Mouse (Mus musculus) heart, postnatal 4 days (tissue): Measurements from ENCODE around the gene Exosc7. TPM values are rescaled to one million over a fixed set of nuclear protein-coding genes. Genes with fewer than 3 reads are reported as not detected.
A peak's percentile ranks its signal among the peaks of the same experiment; 100 is the strongest.

Experiments used
- DNase-seq: peaks from one replicate; pipeline ENCODE4 v3.0.0; 2021
- total RNA-seq, 2 experiments: library from RNA; stranded (reverse); gene quantifications; 2 replicates each; pipeline ENCODE4 v1.2.3; 2021

Exosc7 gene
- total RNA-seq, 2 experiments from 2014 or later: 36.3 to 36.9 TPM

- peak; percentile 80 for DNase-seq
Observed at GRCm38 (mm10) chr9:123138891-123139474, 26.0 kb downstream of the Exosc7 start.

DNA sequence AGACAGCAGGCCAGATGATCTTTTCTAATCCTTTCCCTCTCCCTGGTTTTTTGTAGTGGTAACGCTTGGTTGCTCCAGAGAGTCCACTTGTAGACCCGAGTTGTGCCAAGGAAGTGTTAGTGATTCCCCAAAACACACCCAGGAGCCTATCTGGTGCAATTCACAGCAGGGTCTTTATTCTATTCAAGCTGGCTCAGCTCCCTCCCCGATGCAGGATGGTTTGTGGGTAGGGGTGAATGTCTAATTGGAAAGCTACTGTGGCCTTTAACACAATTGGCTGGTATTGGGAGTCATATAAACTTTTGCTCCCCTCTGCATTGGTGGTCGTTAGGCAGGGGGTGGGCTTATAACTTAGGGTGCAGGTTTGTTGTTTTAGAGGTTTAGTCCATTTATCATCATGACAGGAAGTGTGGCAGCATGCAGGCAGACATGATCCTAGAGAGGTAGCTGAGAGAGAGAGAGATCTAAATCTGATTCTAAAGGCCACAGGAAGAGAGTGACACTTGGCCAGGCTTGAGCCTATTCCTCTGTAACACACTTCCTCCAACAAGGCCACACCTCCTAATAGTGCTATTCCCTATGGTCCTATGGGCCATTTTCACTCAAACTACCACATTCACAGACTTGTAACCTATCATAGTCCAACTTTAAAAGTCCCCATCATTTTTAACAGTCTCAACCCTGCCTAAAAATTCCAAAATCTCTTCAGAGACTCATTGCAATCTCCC lies 27.0 kb downstream of the Exosc7 start:
- DNase-seq: no peak

- DNase-seq: peak; percentile 48
Observed at GRCm38 (mm10) chr9:123148430-123148829, 35.4 kb downstream of the Exosc7 start.

- DNase-seq: peak; percentile 73
Observed at GRCm38 (mm10) chr9:123150241-123151020, 37.4 kb downstream of the Exosc7 start, which contains the start of gene Clec3b. Clec3b (plus strand) TSS chr9:123150946.

DNA sequence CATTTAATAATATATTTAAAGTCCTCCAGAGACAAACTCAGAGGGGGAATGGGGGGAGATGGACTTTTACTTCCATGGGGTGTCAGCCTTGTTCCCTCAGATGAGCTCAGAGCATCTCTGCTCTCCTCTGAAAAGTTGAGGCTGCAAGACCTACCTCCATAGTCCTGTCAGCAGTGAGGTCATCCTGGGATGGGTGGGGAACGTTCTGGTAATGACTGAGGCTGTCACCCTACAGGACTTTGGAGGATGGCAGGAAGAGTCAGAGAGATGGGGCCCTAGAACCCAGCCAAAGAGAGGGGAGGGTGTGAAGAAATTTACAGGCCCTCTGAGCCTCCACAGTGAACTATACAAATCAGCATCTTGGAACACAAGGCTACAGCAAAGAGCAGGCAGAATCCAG lies 38.5 kb downstream of the Exosc7 start:
- no peak for DNase-seq

GRCm38 (mm10) chr9:123152026-123152425 lies 39.0 kb downstream of the Exosc7 start:
- no peak for DNase-seq

- peak; percentile 32 for DNase-seq
Observed at GRCm38 (mm10) chr9:123153121-123153520, 40.1 kb downstream of the Exosc7 start.

DNA sequence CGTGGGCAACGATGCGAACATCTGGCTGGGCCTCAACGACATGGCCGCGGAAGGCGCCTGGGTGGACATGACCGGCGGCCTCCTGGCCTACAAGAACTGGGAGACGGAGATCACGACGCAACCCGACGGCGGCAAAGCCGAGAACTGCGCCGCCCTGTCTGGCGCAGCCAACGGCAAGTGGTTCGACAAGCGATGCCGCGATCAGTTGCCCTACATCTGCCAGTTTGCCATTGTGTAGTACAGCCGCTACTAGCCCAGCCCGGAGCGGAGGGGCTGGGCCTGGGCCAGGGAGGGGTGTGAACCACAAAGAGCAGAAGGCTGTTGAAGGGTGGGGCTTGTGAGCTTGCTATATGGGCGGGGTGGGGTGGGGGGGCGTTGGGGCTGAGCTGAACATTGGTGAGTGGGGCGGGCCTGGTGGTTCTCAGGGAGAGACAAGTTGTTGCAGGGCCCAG lies 43.9 kb downstream of the Exosc7 start:
- DNase-seq: peak; percentile 76

GRCm38 (mm10) chr9:123157699-123158098 lies 44.7 kb downstream of the Exosc7 start:
- DNase-seq: no peak

GRCm38 (mm10) chr9:123158125-123158836 lies 45.3 kb downstream of the Exosc7 start:
- peak; percentile 33 for DNase-seq

GRCm38 (mm10) chr9:123159330-123159729 lies 46.3 kb downstream of the Exosc7 start:
- peak; percentile 88 for DNase-seq

- no peak for DNase-seq
Observed at GRCm38 (mm10) chr9:123161792-123162191, 48.8 kb downstream of the Exosc7 start.

GRCm38 (mm10) chr9:123162985-123163694 lies 50.1 kb downstream of the Exosc7 start:
- DNase-seq: no peak

DNA sequence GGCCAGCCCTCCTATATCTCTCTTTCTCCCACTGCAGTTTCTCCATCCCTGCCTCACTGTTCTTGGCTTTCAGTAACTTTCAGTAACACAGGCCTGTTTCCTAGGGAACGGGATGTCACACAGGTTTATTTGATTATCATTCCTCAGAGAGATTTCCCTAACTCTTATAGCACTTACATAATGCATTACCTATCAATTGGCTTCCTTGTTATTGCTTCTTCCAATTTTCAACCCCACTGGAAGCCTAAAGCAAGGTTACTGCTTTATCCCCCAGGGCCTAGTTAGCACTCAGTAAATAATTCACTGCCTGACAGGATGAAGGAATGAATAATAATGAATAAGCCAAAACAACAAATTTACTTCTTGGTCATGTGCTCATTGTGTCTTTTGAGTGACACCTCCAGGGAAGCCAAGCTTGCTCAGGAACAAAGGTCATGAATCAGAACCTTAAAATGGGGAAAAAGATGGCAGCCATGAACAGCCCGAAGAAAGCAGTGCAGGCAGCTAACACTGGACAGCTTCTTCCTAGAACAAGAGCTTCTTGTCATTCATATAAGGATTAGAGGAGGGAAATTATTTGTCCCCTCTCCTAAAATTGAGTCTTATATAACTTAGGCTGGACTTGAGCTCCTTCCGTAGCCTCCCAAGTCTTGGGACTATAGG lies 52.9 kb downstream of the Exosc7 start:
- no peak for DNase-seq

GRCm38 (mm10) chr9:123173760-123174159 lies 60.7 kb downstream of the Exosc7 start:
- no peak for DNase-seq

GRCm38 (mm10) chr9:123174356-123174755 lies 61.3 kb downstream of the Exosc7 start:
- DNase-seq: no peak

- no peak for DNase-seq
Observed at GRCm38 (mm10) chr9:123177380-123178048, 64.5 kb downstream of the Exosc7 start.

DNA sequence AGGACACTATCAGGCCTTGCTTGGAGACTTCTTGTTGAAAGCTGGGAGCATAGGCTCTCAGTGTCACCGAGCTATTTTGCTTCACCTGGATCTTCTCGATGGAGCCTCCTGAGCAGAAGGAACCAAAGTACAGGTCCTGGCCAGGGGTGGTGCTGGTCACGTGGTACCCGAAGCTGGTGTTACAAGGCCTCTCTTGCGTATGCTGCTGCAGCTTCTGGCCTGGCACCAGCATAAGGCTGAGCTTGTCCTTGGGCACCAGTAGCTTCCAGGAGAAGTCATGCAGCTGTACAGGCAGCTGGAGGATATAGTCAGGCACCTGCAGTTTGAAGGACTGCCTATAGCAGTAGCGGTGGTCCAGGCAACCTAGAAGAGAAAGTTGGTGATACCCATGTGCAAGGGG lies 67.0 kb downstream of the Exosc7 start:
- no peak for DNase-seq

- DNase-seq: no peak
Observed at GRCm38 (mm10) chr9:123183226-123183625, 70.2 kb downstream of the Exosc7 start.

- no peak for DNase-seq
Observed at GRCm38 (mm10) chr9:123185546-123185945, 72.5 kb downstream of the Exosc7 start.
